Mouse (Mus musculus): Measurements from ENCODE around the gene Phactr3.

GRCm38 (mm10) chr2:178125427-178125826 lies 6.7 kb downstream of the Phactr3 start:
- no peak for TF ChIP-seq TCF3 (IDR thresholded peaks at IDR 0.05; ENCODE audit: insufficient read length, low read depth)
- no peak for TF ChIP-seq POLR2A (IDR thresholded peaks at IDR 0.05; ENCODE audit: insufficient read length, low read depth)
- no peak for TF ChIP-seq E2F4 (IDR thresholded peaks at IDR 0.05; ENCODE audit: insufficient read depth)
- no peak for TF ChIP-seq POLR2AphosphoS2 (IDR thresholded peaks at IDR 0.05; ENCODE audit: insufficient read length, low read depth)
- TF ChIP-seq MAX (IDR thresholded peaks at IDR 0.05; ENCODE audit: low read depth): no peak

Measured in myocyte (in vitro differentiated cells).